Mouse (Mus musculus): ENCODE results near the gene Ppfibp2. TPM values are rescaled to one million over a fixed set of nuclear protein-coding genes. Genes with fewer than 3 reads are reported as not detected.

Ppfibp2 gene
- polyA plus RNA-seq, 1 experiment from 2014 or later = 13.9 TPM

DNA sequence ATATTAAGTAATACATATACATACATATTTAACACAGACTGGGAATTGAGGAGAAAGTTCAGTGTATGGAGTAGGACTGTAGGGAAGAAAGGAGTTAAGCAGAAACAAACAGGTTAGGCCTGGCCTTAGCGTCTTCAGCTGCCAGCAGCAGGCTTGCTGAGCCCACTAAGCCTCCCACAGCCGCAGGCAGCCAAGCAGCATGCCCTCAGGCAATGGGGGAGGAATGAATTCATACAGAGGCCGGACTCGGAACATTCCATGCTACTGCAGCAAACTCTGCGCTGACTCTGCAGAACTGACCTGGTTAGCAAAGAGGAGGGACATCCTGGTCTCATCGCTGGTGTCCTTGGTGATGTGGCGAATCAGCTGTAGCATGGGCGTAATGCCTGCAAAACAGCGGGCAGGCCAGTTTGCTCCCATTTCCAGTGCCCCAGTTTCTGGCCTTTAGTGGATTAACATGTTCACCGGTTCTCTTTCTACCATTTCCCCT lies 157.1 kb downstream of the Ppfibp2 start:
- no peak overlapping the region for H3K4me2 ChIP-seq (replicated peaks; ENCODE audit: low read depth, low read length)
- H3K4me3 ChIP-seq (ENCODE audit: low read depth, low read length) = no peak overlapping the region
- H3K4me1 ChIP-seq (ENCODE audit: control insufficient read depth, insufficient read depth, low read length) = no peaks in the 10 kb centered on the region
- no peak for ATAC-seq (ENCODE audit: insufficient number of reproducible peaks, insufficient read depth, low FRiP score, low read depth)
- no peak overlapping the region for H3K27ac ChIP-seq (ENCODE audit: low read length)
- H3K27me3 ChIP-seq (ENCODE audit: control insufficient read depth, insufficient read depth, low read length) = no peaks in the 10 kb centered on the region
- no peak overlapping the region for H3K9ac ChIP-seq (replicated peaks; ENCODE audit: low read depth, low read length)
- no peaks in the 10 kb centered on the region for H3K36me3 ChIP-seq (ENCODE audit: control insufficient read depth, insufficient read depth, low read length)
- 71% methylated on average over 10 of the region's 10 CpGs for WGBS
- H3K9me3 ChIP-seq (ENCODE audit: control insufficient read depth, low read depth, low read length) = no peaks in the 10 kb centered on the region

DNA sequence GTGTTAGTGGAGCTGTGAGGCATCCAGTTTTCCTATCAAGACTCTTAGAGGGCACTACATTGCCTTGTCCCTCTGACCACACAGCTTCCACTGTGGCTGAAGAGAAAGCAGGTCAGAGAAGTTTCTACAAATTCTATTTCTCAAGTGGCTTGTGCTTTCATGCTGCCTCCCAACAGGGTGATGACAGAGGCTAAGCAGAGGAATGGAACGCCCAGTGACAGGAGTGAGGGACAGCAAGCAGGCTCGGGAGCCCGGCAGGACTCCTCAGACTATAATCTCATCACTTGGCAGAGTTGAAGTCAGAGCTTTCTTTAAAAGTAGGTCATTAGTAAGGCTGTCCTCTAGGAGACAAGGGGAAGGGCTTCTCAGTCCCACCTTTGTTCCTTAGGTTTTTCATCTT lies 160.9 kb downstream of the Ppfibp2 start:
- H3K4me2 ChIP-seq (replicated peaks; ENCODE audit: low read depth, low read length) = no peak overlapping the region
- no peak overlapping the region for H3K4me3 ChIP-seq (ENCODE audit: low read depth, low read length)
- no peak overlapping the region for H3K9ac ChIP-seq (replicated peaks; ENCODE audit: low read depth, low read length)
- H3K36me3 ChIP-seq (ENCODE audit: control insufficient read depth, insufficient read depth, low read length) = no peaks in the 10 kb centered on the region
- no peaks in the 10 kb centered on the region for H3K9me3 ChIP-seq (ENCODE audit: control insufficient read depth, low read depth, low read length)
- H3K27ac ChIP-seq (ENCODE audit: low read length) = no peak overlapping the region
- no peaks in the 10 kb centered on the region for H3K27me3 ChIP-seq (ENCODE audit: control insufficient read depth, insufficient read depth, low read length)
- no peaks in the 10 kb centered on the region for H3K4me1 ChIP-seq (ENCODE audit: control insufficient read depth, insufficient read depth, low read length)
- 76% methylated on average over 3 of the region's 3 CpGs for WGBS
- no peak for ATAC-seq (ENCODE audit: insufficient number of reproducible peaks, insufficient read depth, low FRiP score, low read depth)

DNA sequence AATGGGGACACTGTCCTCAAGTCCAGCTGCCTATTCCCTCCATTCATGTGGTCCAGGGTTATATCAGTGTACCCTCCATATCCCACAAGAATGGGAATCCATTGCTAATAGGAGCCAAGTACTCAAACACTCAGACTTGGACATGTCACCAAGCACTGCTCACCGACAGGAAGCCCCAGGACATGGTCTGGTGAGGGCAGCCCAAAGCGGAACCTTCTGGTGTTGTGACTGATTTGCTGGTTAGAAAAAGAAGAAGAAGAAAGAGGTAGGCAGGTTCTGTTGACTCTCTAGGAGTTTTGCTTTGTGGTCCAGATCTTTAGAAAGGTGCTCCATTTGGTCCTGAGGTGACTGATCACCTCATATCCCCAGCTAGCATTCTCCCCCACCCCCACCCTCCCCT lies 161.7 kb downstream of the Ppfibp2 start:
- Histone ChIP-seq H3K9me3 (ENCODE audit: control insufficient read depth, low read depth, low read length) (no peaks in the 10 kb centered on the region), H3K36me3 (ENCODE audit: control insufficient read depth, insufficient read depth, low read length) (no peaks in the 10 kb centered on the region), H3K4me2 (replicated peaks; ENCODE audit: low read depth, low read length) (no peak overlapping the region), H3K27me3 (ENCODE audit: control insufficient read depth, insufficient read depth, low read length) (no peaks in the 10 kb centered on the region), H3K4me1 (ENCODE audit: control insufficient read depth, insufficient read depth, low read length) (no peaks in the 10 kb centered on the region), H3K27ac (ENCODE audit: low read length) (no peak overlapping the region), H3K4me3 (ENCODE audit: low read depth, low read length) (no peak overlapping the region), H3K9ac (replicated peaks; ENCODE audit: low read depth, low read length) (no peak overlapping the region)
- no peak for ATAC-seq (ENCODE audit: insufficient number of reproducible peaks, insufficient read depth, low FRiP score, low read depth)
- WGBS = 88% methylated on average over 2 of the region's 2 CpGs

DNA sequence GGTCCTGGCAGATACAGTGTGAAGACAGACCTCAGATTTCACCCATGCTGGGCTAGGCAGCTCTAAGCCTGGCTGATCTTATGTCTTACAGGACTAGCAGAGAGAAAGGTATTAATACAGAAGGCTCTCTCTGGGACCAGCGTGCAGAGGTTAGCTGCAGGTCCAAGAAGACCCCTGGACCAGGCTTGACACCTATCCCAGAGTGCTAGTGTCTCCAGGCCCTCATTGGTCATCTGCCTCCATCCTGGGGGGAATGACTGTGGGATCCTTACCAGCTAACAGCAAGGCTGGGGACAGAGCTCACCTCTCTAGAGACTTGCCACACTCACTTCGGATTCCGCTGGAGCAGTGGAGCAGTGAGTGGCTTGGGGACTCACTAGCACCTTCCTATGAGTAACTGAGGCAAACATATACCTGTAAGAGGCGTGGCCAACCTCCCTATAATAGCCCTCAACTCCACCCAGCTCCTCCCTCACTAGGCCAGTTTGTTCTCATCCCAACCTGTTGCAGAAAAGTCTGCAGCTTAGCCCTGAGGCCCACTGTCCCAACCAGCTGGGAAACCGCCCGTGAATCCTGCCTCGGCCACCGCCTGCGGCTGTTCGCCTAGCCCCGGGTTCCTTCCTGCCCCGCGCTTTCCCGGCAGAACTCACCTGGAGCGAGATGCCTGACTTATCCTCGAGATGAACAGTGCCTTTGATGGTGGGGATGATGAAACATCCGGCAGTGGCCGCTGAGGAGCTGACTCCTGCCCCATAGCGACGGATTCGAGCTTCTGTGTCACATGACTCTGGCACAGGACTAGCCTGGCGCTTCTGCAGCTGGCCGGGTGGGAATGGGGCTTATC lies 162.5 kb downstream of the Ppfibp2 start, which contains the start of gene Cyb5r2:
TSS of gene Cyb5r2 (minus strand) at position 725 of the 844 bp plus-strand sequence.
- no peaks in the 10 kb centered on the region for H3K27me3 ChIP-seq (ENCODE audit: control insufficient read depth, insufficient read depth, low read length)
- H3K4me3 ChIP-seq (ENCODE audit: low read depth, low read length) = peak within 1 kb of the TSS; percentile 9; the same call in 1 of the 2 replicates
- H3K36me3 ChIP-seq (ENCODE audit: control insufficient read depth, insufficient read depth, low read length) = no peaks in the 10 kb centered on the region
- H3K9ac ChIP-seq (replicated peaks; ENCODE audit: low read depth, low read length) = no peak within 1 kb of the TSS
- H3K9me3 ChIP-seq (ENCODE audit: control insufficient read depth, low read depth, low read length) = no peaks in the 10 kb centered on the region
- peak; percentile 65; the same call in 1 of the 2 replicates for ATAC-seq (ENCODE audit: insufficient number of reproducible peaks, insufficient read depth, low FRiP score, low read depth)
- WGBS = 11% methylated on average over 23 of the region's 23 CpGs
- H3K4me2 ChIP-seq (replicated peaks; ENCODE audit: low read depth, low read length) = peak within 1 kb of the TSS; percentile 42
- no peaks in the 10 kb centered on the region for H3K4me1 ChIP-seq (ENCODE audit: control insufficient read depth, insufficient read depth, low read length)
- no peak within 1 kb of the TSS for H3K27ac ChIP-seq (ENCODE audit: low read length)

DNA sequence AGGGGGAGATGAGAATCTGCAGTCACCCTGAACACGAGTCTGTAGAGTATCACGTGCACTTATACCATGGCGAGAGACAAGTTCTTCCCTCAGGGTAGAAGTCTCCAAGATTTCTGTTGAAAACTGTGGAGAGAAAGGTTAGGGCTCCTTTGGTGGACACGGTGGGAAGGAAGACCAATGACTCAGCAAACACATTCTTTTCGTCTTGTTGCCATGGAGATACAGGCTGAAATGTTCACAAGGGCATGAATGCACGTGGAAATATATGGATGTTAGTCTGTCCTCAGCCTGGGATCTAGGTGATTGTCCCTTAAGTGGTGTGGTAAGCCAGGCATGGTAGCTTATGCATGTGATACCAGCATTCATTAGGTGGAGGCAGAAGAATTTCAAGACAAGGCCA lies 175.8 kb downstream of the Ppfibp2 start:
- Histone ChIP-seq H3K4me3 (ENCODE audit: low read depth, low read length) (no peak overlapping the region), H3K9ac (replicated peaks; ENCODE audit: low read depth, low read length) (no peak overlapping the region), H3K4me1 (ENCODE audit: control insufficient read depth, insufficient read depth, low read length) (no peaks in the 10 kb centered on the region), H3K9me3 (ENCODE audit: control insufficient read depth, low read depth, low read length) (no peaks in the 10 kb centered on the region), H3K27ac (ENCODE audit: low read length) (no peak overlapping the region), H3K4me2 (replicated peaks; ENCODE audit: low read depth, low read length) (no peak overlapping the region), H3K27me3 (ENCODE audit: control insufficient read depth, insufficient read depth, low read length) (no peaks in the 10 kb centered on the region), H3K36me3 (ENCODE audit: control insufficient read depth, insufficient read depth, low read length) (no peaks in the 10 kb centered on the region)
- ATAC-seq (ENCODE audit: insufficient number of reproducible peaks, insufficient read depth, low FRiP score, low read depth) = no peak
- 56% methylated on average over 6 of the region's 6 CpGs for WGBS

DNA sequence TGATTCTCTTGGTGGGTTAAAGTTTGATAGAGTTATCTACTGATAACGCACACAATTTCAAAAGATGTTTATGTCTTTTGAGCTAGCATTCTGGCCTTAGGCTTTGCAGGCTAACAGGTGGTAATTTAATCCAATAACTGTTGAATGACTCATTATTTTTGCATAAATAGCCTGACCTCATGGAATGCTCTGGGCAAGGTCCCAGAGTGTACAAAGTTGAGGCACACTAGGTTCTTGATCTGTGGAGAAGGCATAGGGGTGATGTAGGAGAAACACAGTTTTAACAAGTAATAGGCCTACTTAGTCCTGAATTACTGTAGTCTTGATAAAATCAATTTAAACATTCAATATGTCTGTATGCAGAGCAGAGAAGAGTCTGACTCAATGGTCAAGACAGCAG lies 183.2 kb downstream of the Ppfibp2 start:
- no peak for ATAC-seq (ENCODE audit: insufficient number of reproducible peaks, insufficient read depth, low FRiP score, low read depth)
- 36% methylated on average over 1 of the region's 1 CpGs for WGBS

DNA sequence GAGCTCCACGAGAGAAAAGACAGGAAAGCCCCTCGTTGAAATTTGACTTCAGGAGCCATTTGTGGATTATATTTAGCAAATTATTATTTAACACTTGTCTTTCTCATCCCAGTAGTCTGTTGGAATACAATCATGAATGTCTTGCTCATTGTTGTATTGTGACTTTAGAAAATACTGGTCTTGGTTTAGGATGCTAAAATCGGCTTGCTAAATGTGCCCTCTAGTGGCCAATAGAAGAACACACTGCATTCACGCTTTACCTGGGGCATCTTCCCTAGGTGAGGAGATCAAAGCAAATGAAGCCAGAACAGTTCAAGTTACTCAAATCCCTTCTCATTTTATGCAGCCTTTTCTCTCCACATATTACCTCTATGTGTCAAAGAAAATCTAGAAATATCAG lies 184.6 kb downstream of the Ppfibp2 start:
- Histone ChIP-seq H3K36me3 (ENCODE audit: control insufficient read depth, insufficient read depth, low read length) (no peaks in the 10 kb centered on the region), H3K4me2 (replicated peaks; ENCODE audit: low read depth, low read length) (no peak overlapping the region), H3K9ac (replicated peaks; ENCODE audit: low read depth, low read length) (no peak overlapping the region), H3K27me3 (ENCODE audit: control insufficient read depth, insufficient read depth, low read length) (no peaks in the 10 kb centered on the region), H3K4me3 (ENCODE audit: low read depth, low read length) (no peak overlapping the region), H3K4me1 (ENCODE audit: control insufficient read depth, insufficient read depth, low read length) (no peaks in the 10 kb centered on the region), H3K9me3 (ENCODE audit: control insufficient read depth, low read depth, low read length) (no peaks in the 10 kb centered on the region), H3K27ac (ENCODE audit: low read length) (no peak overlapping the region)
- 42% methylated on average over 4 of the region's 4 CpGs for WGBS
- ATAC-seq (ENCODE audit: insufficient number of reproducible peaks, insufficient read depth, low FRiP score, low read depth) = no peak

More for the DNA sequence above, 183.2 kb downstream of the Ppfibp2 start:
- H3K9me3 ChIP-seq (ENCODE audit: control insufficient read depth, low read depth, low read length) = no peaks in the 10 kb centered on the region
- no peak overlapping the region for H3K9ac ChIP-seq (replicated peaks; ENCODE audit: low read depth, low read length)
- H3K4me2 ChIP-seq (replicated peaks; ENCODE audit: low read depth, low read length) = no peak overlapping the region
- no peaks in the 10 kb centered on the region for H3K36me3 ChIP-seq (ENCODE audit: control insufficient read depth, insufficient read depth, low read length)
- H3K27ac ChIP-seq (ENCODE audit: low read length) = no peak overlapping the region
- no peaks in the 10 kb centered on the region for H3K4me1 ChIP-seq (ENCODE audit: control insufficient read depth, insufficient read depth, low read length)
- H3K27me3 ChIP-seq (ENCODE audit: control insufficient read depth, insufficient read depth, low read length) = no peaks in the 10 kb centered on the region
- no peak overlapping the region for H3K4me3 ChIP-seq (ENCODE audit: low read depth, low read length)

DNA sequence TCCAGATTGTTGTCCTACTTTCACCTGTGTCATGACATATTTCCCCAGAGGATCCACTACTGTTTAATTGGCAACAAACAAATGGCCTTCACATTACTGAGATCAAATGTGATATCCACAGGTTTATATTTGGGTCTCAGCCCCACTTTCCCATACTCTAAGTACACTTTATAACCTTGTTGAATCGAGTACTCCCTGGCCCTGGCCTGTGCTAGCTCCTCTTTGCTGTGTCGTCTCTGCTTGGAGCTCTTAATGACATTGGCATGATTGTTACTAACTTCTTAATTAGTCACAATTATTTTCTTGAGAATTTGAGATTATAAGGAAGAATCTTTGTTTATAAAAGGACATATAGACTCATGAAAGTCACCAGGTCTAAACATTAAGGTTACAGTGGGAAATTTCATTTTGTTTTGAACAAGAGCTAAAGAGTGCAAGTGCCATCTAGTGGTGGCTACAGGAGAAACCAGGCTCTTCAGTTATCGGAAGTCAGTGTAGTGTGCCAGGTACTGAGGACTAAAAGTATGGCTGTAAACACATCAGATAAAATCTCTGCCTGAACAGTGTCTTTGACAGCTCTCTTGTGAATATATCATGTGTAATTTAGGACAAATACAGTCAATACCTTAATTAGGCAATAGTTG lies 193.1 kb downstream of the Ppfibp2 start:
- no peak overlapping the region for H3K27ac ChIP-seq (ENCODE audit: low read length)
- H3K9ac ChIP-seq (replicated peaks; ENCODE audit: low read depth, low read length) = no peak overlapping the region
- H3K4me3 ChIP-seq (ENCODE audit: low read depth, low read length) = no peak overlapping the region
- ATAC-seq (ENCODE audit: insufficient number of reproducible peaks, insufficient read depth, low FRiP score, low read depth) = no peak
- no peaks in the 10 kb centered on the region for H3K27me3 ChIP-seq (ENCODE audit: control insufficient read depth, insufficient read depth, low read length)
- H3K4me1 ChIP-seq (ENCODE audit: control insufficient read depth, insufficient read depth, low read length) = no peaks in the 10 kb centered on the region
- H3K36me3 ChIP-seq (ENCODE audit: control insufficient read depth, insufficient read depth, low read length) = no peaks in the 10 kb centered on the region
- H3K4me2 ChIP-seq (replicated peaks; ENCODE audit: low read depth, low read length) = no peak overlapping the region
- 57% methylated on average over 3 of the region's 3 CpGs for WGBS
- no peaks in the 10 kb centered on the region for H3K9me3 ChIP-seq (ENCODE audit: control insufficient read depth, low read depth, low read length)

Data from stomach, embryonic 14.5 days (tissue).